Mouse (Mus musculus) thymus, adult 2 months (tissue): Measurements from ENCODE around the gene Scrg1. TPM values are rescaled to one million over a fixed set of nuclear protein-coding genes. Genes with fewer than 3 reads are reported as not detected.
"Not testable (repeated sequence)": the region's sequence is repeated elsewhere in the genome, so short reads cannot be mapped to it uniquely, and the experiment has no call there.

ENCODE experiments used
- DNase-seq: peaks from one replicate; pipeline ENCODE4 v3.0.0; 2021
- H3K27ac ChIP-seq: fragments of 200-500 bp; 2 replicates; pipeline ENCODE4 v1.5.1; 2012; ENCODE audit warnings: low read length, control low read depth; ENCODE audit not compliant: control insufficient read depth, insufficient read depth
- H3K27me3 ChIP-seq: fragments of 200-500 bp; 2 replicates; pipeline ENCODE4 v1.6.1; 2012; ENCODE audit warnings: mild to moderate bottlenecking, low read length, moderate library complexity, mixed read lengths; ENCODE audit not compliant: control insufficient read depth, insufficient read depth
- H3K36me3 ChIP-seq: fragments of 200-500 bp; 2 replicates; pipeline ENCODE4 v1.6.1; 2012; ENCODE audit warnings: mild to moderate bottlenecking, low read length, moderate library complexity; ENCODE audit not compliant: control insufficient read depth, insufficient read depth
- H3K4me1 ChIP-seq: fragments of 200-500 bp; replicated peaks from 2 replicates; pipeline ENCODE4 v1.6.1; 2012; ENCODE audit warnings: low read length; ENCODE audit not compliant: control insufficient read depth, insufficient read depth
- H3K4me3 ChIP-seq: fragments of 200-500 bp; 2 replicates; pipeline ENCODE4 v1.5.1; 2012; ENCODE audit warnings: mild to moderate bottlenecking, low read length, control low read depth, moderate library complexity; ENCODE audit not compliant: control insufficient read depth, insufficient read depth
- CTCF ChIP-seq: fragments of 200-500 bp; IDR thresholded peaks from 2 replicates; pipeline ENCODE4 v1.5.1; 2012; ENCODE audit warnings: mild to moderate bottlenecking, control low read depth, low read length, moderate library complexity, borderline replicate concordance; ENCODE audit not compliant: control insufficient read depth, poor library complexity, insufficient read depth; ENCODE audit errors: extremely low read depth
- POLR2A ChIP-seq: fragments of 200-500 bp; IDR thresholded peaks from 2 replicates; pipeline ENCODE4 v1.6.1; 2012; ENCODE audit warnings: mild to moderate bottlenecking, low read length, control low read depth, moderate library complexity; ENCODE audit not compliant: control insufficient read depth, poor library complexity, insufficient read depth; ENCODE audit errors: extremely low read depth
- WGBS: fragments of 180-500 bp; shearing (Covaris S2); methylation state at CpG from one replicate; pipeline ENCODE4 v1.1.7; 2018; 5-methylcytosine and 5-hydroxymethylcytosine counted together
- polyA plus RNA-seq: library from polyadenylated mRNA; depleted of rRNA; stranded (reverse); fragments of >200 nt; gene quantifications from 2 replicates; pipeline ENCODE4 v1.2.3, GENCODE M21; 2012

Gene Scrg1
- polyA plus RNA-seq, 1 experiment: 0.16 TPM

GRCm38 (mm10) chr8:57498847-57499511, 43.3 kb downstream of the Scrg1 start:
- H3K4me3 ChIP-seq: no peak overlapping the region
- H3K4me1 ChIP-seq: no peaks in the 10 kb centered on the region
- H3K27me3 ChIP-seq: no peaks in the 10 kb centered on the region
- 92% methylated on average over 17 of the region's 17 CpGs for WGBS
- H3K36me3 ChIP-seq: no peaks in the 10 kb centered on the region
- no peak for DNase-seq
- TF ChIP-seq CTCF: no peak
- no peak for TF ChIP-seq POLR2A
- H3K27ac ChIP-seq: no peak overlapping the region

- DNase-seq: peak; percentile 88
- Histone ChIP-seq H3K36me3 (no peaks in the 10 kb centered on the region), H3K27me3 (no peaks in the 10 kb centered on the region), H3K27ac (no peak overlapping the region), H3K4me3 (no peak overlapping the region), H3K4me1 (no peaks in the 10 kb centered on the region)
- no peak for TF ChIP-seq CTCF
- TF ChIP-seq POLR2A: no peak
- 34% methylated on average over 5 of the region's 5 CpGs for WGBS
Measured at GRCm38 (mm10) chr8:57503641-57504040, 47.9 kb downstream of the Scrg1 start.

GRCm38 (mm10) chr8:57505500-57505899, 49.8 kb downstream of the Scrg1 start:
- not testable (repeated sequence) for H3K27ac ChIP-seq
- WGBS: 97% methylated on average over 1 of the region's 1 CpGs

GRCm38 (mm10) chr8:57507556-57508063, 51.9 kb downstream of the Scrg1 start:
- Histone ChIP-seq H3K36me3 (no peaks in the 10 kb centered on the region; the same call in 1 of the 2 replicates), H3K4me3 (no peak overlapping the region), H3K27me3 (no peaks in the 10 kb centered on the region), H3K4me1 (peaks cover 3% of the 10 kb centered on the region), H3K27ac (no peak overlapping the region)
- no peak for TF ChIP-seq POLR2A
- TF ChIP-seq CTCF: no peak
- WGBS: 97% methylated on average over 4 of the region's 4 CpGs
- DNase-seq: no peak

More at GRCm38 (mm10) chr8:57505500-57505899, 49.8 kb downstream of the Scrg1 start:
- H3K4me1 ChIP-seq, H3K36me3 ChIP-seq, H3K27me3 ChIP-seq, H3K4me3 ChIP-seq, DNase-seq: not testable (repeated sequence)

- no peak overlapping the region for H3K27ac ChIP-seq
- no peak overlapping the region for H3K4me3 ChIP-seq
- 93% methylated on average over 4 of the region's 4 CpGs for WGBS
- H3K27me3 ChIP-seq: no peaks in the 10 kb centered on the region
- TF ChIP-seq POLR2A: no peak
- TF ChIP-seq CTCF: no peak
- H3K4me1 ChIP-seq: peaks cover 3% of the 10 kb centered on the region
- no peak for DNase-seq
- H3K36me3 ChIP-seq: peaks cover 7% of the 10 kb centered on the region
Measured at GRCm38 (mm10) chr8:57508657-57509056, 52.9 kb downstream of the Scrg1 start.

GRCm38 (mm10) chr8:57510791-57511315, 55.1 kb downstream of the Scrg1 start:
- Histone ChIP-seq H3K27me3 (no peaks in the 10 kb centered on the region), H3K36me3 (peaks cover 18% of the 10 kb centered on the region), H3K27ac (no peak overlapping the region), H3K4me1 (peaks cover 3% of the 10 kb centered on the region), H3K4me3 (peak overlapping the region; percentile 68)
- WGBS: 1% methylated on average over 31 of the region's 31 CpGs
- no peak for DNase-seq
- TF ChIP-seq POLR2A (no peak), CTCF (no peak)

- Histone ChIP-seq H3K27ac (peak within 1 kb of the TSS; percentile 93), H3K36me3 (peaks cover 22% of the 10 kb centered on the region), H3K4me3 (peak within 1 kb of the TSS; percentile 91), H3K4me1 (peaks cover 3% of the 10 kb centered on the region), H3K27me3 (no peaks in the 10 kb centered on the region)
- peak; percentile 95 for TF ChIP-seq POLR2A
- TF ChIP-seq CTCF: 0 out of 2 replicates have a peak, but pooled peaks have one; percentile 13
- WGBS: 1% methylated on average over 63 of the region's 63 CpGs
- DNase-seq: peak; percentile 100
Measured at GRCm38 (mm10) chr8:57511316-57512118, 55.8 kb downstream of the Scrg1 start, which contains the start of gene Hmgb2. Hmgb2 (plus strand) TSS chr8:57511907.
